Mouse (Mus musculus) layer of hippocampus, adult 18-20 months (tissue): ENCODE measurements around the gene Plekhm3. TPM values are rescaled to one million over a fixed set of nuclear protein-coding genes. Genes with fewer than 3 reads are reported as not detected.

ENCODE experiments used
- total RNA-seq, 2 experiments: library from RNA; stranded (reverse); gene quantifications; 2 replicates each; pipeline ENCODE4 v1.2.3; 2021

Plekhm3 gene
- total RNA-seq, 2 experiments from 2014 or later = 36.9 to 39.7 TPM

Other genes with a start within 250 kb of the Plekhm3 start
- 1 to 10 TPM; 1.0 to 1.3 TPM for gene Fzd5, start 219.1 kb downstream of the Plekhm3 start, total RNA-seq
- gene Akr1cl, start 75.9 kb upstream of the Plekhm3 start, total RNA-seq = not detected
- gene Cryge, start 94.3 kb upstream of the Plekhm3 start, total RNA-seq = not detected
- not detected for gene Crygd, start 106.6 kb upstream of the Plekhm3 start, total RNA-seq
- not detected for gene Crygc, start 116.9 kb upstream of the Plekhm3 start, total RNA-seq
- not detected for gene Crygb, start 125.5 kb upstream of the Plekhm3 start, total RNA-seq
- gene Cryga, start 146.5 kb upstream of the Plekhm3 start, total RNA-seq = under 1 TPM in 1 of 2 experiments, not detected in 1; 0.48 TPM
- under 1 TPM in 1 of 2 experiments, not detected in 1; 0.54 TPM for gene Gm28845, start 162.7 kb upstream of the Plekhm3 start, total RNA-seq
- gene D630023F18Rik, start 166.4 kb upstream of the Plekhm3 start, total RNA-seq = 1 to 10 TPM; 9.3 to 9.5 TPM
- 10 to 100 TPM; 40.0 to 47.8 TPM for gene Idh1, start 229.7 kb upstream of the Plekhm3 start, total RNA-seq
- gene Pikfyve, start 229.9 kb upstream of the Plekhm3 start, total RNA-seq = 10 to 100 TPM; 39.2 to 42.2 TPM